Mouse (Mus musculus): ENCODE results near the gene Fabp7.

DNA sequence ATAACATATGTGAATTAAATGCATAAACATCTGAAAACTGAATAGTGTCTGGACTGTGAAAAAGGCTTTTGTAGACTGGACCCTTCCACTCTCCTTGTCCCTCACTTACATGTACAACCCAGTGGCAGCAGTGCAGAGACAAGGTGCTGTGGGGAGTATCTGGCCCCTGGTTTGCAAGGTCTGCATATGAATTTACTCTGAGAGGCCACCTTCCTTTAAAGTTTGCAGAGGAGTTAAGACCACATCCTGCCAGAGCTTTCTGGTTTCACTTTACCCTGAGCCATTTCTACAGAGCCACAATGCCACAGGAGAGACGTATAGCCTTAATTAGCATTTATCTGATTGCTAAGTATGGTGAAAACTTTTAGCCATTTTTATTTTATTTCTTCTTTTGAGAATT lies 31.3 kb upstream of the Fabp7 start:
- TF ChIP-seq POLR2A (IDR thresholded peaks at IDR 0.05; ENCODE audit: low read depth, low read length) = no peak
- TF ChIP-seq CTCF (conservative IDR thresholded peaks at IDR 0.05 in 1 of 2, IDR thresholded peaks at IDR 0.05 in 1 of 2; ENCODE audit: low read depth in 2 of 2, low read length in 2 of 2) = no peak
- TF ChIP-seq MAX (IDR thresholded peaks at IDR 0.05; ENCODE audit: low read length) = no peak
- no peak for TF ChIP-seq CHD1 (IDR thresholded peaks at IDR 0.05; ENCODE audit: low read depth, low read length)
- no peak for TF ChIP-seq RCOR1 (conservative IDR thresholded peaks at IDR 0.05; ENCODE audit: low read depth, low read length)
- TF ChIP-seq BHLHE40 (IDR thresholded peaks at IDR 0.05; ENCODE audit: low read depth, low read length) = no peak
- no peak for TF ChIP-seq POLR2AphosphoS2 (IDR thresholded peaks at IDR 0.05; ENCODE audit: low read depth, low read length)
- TF ChIP-seq E2F4 (IDR thresholded peaks at IDR 0.05; ENCODE audit: insufficient replicate concordance, low read depth, low read length) = no peak
- TF ChIP-seq NELFE (IDR thresholded peaks at IDR 0.05; ENCODE audit: low read depth, low read length) = no peak
- TF ChIP-seq JUND (conservative IDR thresholded peaks at IDR 0.05; ENCODE audit: low read depth, low read length) = no peak
- TF ChIP-seq USF1 (IDR thresholded peaks at IDR 0.05; ENCODE audit: low read depth, low read length) = no peak
- no peak for TF ChIP-seq CHD2 (IDR thresholded peaks at IDR 0.05; ENCODE audit: low read length)
